Mouse (Mus musculus): ENCODE results near the gene Cd151. TPM values are rescaled to one million over a fixed set of nuclear protein-coding genes. Genes with fewer than 3 reads are reported as not detected.

Gene Cd151
- polyA plus RNA-seq, 1 experiment from 2014 or later = 39.1 TPM

- peak within 1 kb of the TSS; percentile 89 for H3K4me2 ChIP-seq (ENCODE audit: low read depth, low read length)
- H3K4me1 ChIP-seq (ENCODE audit: control insufficient read depth, insufficient read depth, low read length) = peaks cover 4% of the 10 kb centered on the region; the same call in 1 of the 2 replicates
- under 1% methylated on average over 45 of the region's 45 CpGs for WGBS
- H3K27me3 ChIP-seq (ENCODE audit: control insufficient read depth, insufficient read depth, low read length) = no peaks in the 10 kb centered on the region
- H3K9me3 ChIP-seq (replicated peaks; ENCODE audit: control insufficient read depth, low read length) = no peaks in the 10 kb centered on the region
- H3K27ac ChIP-seq (ENCODE audit: low read length) = peak within 1 kb of the TSS; percentile 76
- peak; percentile 89 for ATAC-seq (ENCODE audit: insufficient read depth, low FRiP score)
- peak within 1 kb of the TSS; percentile 70 for H3K4me3 ChIP-seq (replicated peaks; ENCODE audit: low read length)
- peaks cover 17% of the 10 kb centered on the region; the same call in 1 of the 2 replicates for H3K36me3 ChIP-seq (ENCODE audit: control insufficient read depth, insufficient read depth, low read length)
- peak within 1 kb of the TSS; percentile 81 for H3K9ac ChIP-seq (ENCODE audit: low read length)
Observed at GRCm38 (mm10) chr7:141454967-141455551, 12.1 kb upstream of the Cd151 start, which contains the start of gene Pnpla2. Gene Pnpla2, plus strand, starts transcription at chr7:141455198.

DNA sequence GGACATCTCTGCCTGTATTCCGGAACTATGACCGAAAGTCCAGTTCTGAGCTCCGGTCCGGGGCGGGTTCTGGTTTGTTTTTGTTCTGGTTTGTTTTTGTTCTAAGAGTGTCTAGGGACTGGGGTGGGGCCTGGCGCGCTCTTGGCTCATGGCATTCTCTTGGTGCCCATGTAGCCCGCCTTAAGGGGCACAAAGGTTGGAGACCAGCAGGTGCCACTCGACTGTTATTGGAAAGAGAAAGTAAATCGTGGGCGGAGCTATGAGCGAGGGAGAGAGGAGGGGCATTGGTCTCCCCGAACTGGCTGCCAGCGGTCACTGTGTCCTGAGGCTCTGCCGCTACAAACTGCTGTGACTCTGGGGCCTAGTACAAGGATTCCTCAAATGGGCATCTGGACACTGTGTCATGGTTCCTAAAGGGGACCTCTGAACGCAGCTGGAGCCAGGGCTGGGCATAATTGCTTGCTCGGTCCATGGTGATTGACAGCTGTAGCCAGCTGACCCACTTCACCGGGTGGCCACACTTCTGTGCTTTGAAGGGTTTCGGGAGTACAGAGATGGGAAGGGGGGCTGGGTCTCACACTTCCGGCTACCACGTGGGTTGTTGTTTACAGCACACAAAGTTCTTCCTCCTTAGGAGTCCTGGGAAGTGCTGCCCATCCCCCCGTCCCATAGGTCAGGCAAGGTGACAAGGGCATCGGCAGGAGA is 11.4 kb upstream of the Cd151 start:
- peak; percentile 25 for ATAC-seq (ENCODE audit: insufficient read depth, low FRiP score)
- Histone ChIP-seq H3K4me1 (ENCODE audit: control insufficient read depth, insufficient read depth, low read length) (peaks cover 11% of the 10 kb centered on the region), H3K9me3 (replicated peaks; ENCODE audit: control insufficient read depth, low read length) (no peaks in the 10 kb centered on the region), H3K27me3 (ENCODE audit: control insufficient read depth, insufficient read depth, low read length) (peaks cover 2% of the 10 kb centered on the region; the same call in 1 of the 2 replicates), H3K4me3 (replicated peaks; ENCODE audit: low read length) (peak overlapping the region; percentile 70), H3K36me3 (ENCODE audit: control insufficient read depth, insufficient read depth, low read length) (peaks cover 15% of the 10 kb centered on the region; the same call in 1 of the 2 replicates), H3K9ac (ENCODE audit: low read length) (peak overlapping the region; percentile 81), H3K4me2 (ENCODE audit: low read depth, low read length) (peak overlapping the region; percentile 89), H3K27ac (ENCODE audit: low read length) (peak overlapping the region; percentile 76)
- 2% methylated on average over 23 of the region's 23 CpGs for WGBS

GRCm38 (mm10) chr7:141456739-141457138 is 10.5 kb upstream of the Cd151 start:
- Histone ChIP-seq H3K4me2 (ENCODE audit: low read depth, low read length) (peak overlapping the region; percentile 89), H3K36me3 (ENCODE audit: control insufficient read depth, insufficient read depth, low read length) (peaks cover 6% of the 10 kb centered on the region; the same call in 1 of the 2 replicates), H3K9ac (ENCODE audit: low read length) (no peak overlapping the region), H3K27ac (ENCODE audit: low read length) (no peak overlapping the region), H3K4me3 (replicated peaks; ENCODE audit: low read length) (no peak overlapping the region), H3K4me1 (ENCODE audit: control insufficient read depth, insufficient read depth, low read length) (peaks cover 21% of the 10 kb centered on the region), H3K9me3 (replicated peaks; ENCODE audit: control insufficient read depth, low read length) (no peaks in the 10 kb centered on the region), H3K27me3 (ENCODE audit: control insufficient read depth, insufficient read depth, low read length) (peaks cover 7% of the 10 kb centered on the region)
- ATAC-seq (ENCODE audit: insufficient read depth, low FRiP score) = no peak
- 84% methylated on average over 6 of the region's 6 CpGs for WGBS

- H3K36me3 ChIP-seq (ENCODE audit: control insufficient read depth, insufficient read depth, low read length) = peaks cover 1% of the 10 kb centered on the region; the same call in 1 of the 2 replicates
- ATAC-seq (ENCODE audit: insufficient read depth, low FRiP score) = no peak
- peaks cover 9% of the 10 kb centered on the region for H3K27me3 ChIP-seq (ENCODE audit: control insufficient read depth, insufficient read depth, low read length)
- no peak overlapping the region for H3K4me2 ChIP-seq (ENCODE audit: low read depth, low read length)
- no peak overlapping the region for H3K4me3 ChIP-seq (replicated peaks; ENCODE audit: low read length)
- WGBS = 92% methylated on average over 14 of the region's 14 CpGs
- no peak overlapping the region for H3K27ac ChIP-seq (ENCODE audit: low read length)
- H3K9me3 ChIP-seq (replicated peaks; ENCODE audit: control insufficient read depth, low read length) = no peaks in the 10 kb centered on the region
- peaks cover 24% of the 10 kb centered on the region for H3K4me1 ChIP-seq (ENCODE audit: control insufficient read depth, insufficient read depth, low read length)
- H3K9ac ChIP-seq (ENCODE audit: low read length) = no peak overlapping the region
Observed at GRCm38 (mm10) chr7:141457236-141457635, 10.0 kb upstream of the Cd151 start.

DNA sequence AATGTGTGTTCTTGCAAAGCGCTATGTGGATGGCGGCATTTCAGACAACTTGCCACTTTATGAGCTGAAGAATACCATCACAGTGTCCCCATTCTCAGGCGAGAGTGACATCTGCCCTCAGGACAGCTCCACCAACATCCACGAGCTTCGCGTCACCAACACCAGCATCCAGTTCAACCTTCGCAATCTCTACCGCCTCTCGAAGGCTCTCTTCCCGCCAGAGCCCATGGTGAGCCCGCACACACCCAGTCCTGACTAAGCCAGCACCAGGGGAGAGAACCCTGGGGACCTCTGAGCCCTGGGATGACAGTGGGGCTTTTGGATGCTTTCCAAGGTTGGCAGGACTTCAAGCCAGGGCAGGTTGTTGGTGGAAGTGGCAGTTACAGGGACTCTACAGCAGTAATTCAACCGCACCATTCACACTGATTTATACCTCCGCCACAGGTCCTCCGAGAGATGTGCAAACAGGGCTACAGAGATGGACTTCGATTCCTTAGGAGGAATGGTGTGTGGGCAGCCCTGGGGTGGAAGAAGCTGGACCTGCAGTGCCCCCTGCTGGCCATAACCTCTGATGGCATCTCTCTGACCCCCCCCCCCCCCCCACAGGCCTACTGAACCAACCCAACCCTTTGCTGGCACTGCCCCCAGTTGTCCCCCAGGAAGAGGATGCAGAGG is 9.1 kb upstream of the Cd151 start:
- Histone ChIP-seq H3K4me2 (ENCODE audit: low read depth, low read length) (no peak overlapping the region), H3K9ac (ENCODE audit: low read length) (no peak overlapping the region), H3K36me3 (ENCODE audit: control insufficient read depth, insufficient read depth, low read length) (no peaks in the 10 kb centered on the region), H3K4me1 (ENCODE audit: control insufficient read depth, insufficient read depth, low read length) (peaks cover 24% of the 10 kb centered on the region), H3K27me3 (ENCODE audit: control insufficient read depth, insufficient read depth, low read length) (peaks cover 12% of the 10 kb centered on the region), H3K9me3 (replicated peaks; ENCODE audit: control insufficient read depth, low read length) (no peaks in the 10 kb centered on the region), H3K4me3 (replicated peaks; ENCODE audit: low read length) (no peak overlapping the region), H3K27ac (ENCODE audit: low read length) (no peak overlapping the region)
- no peak for ATAC-seq (ENCODE audit: insufficient read depth, low FRiP score)
- 74% methylated on average over 15 of the region's 15 CpGs for WGBS

GRCm38 (mm10) chr7:141458661-141459060 is 8.5 kb upstream of the Cd151 start:
- H3K27ac ChIP-seq (ENCODE audit: low read length) = no peak overlapping the region
- H3K36me3 ChIP-seq (ENCODE audit: control insufficient read depth, insufficient read depth, low read length) = no peaks in the 10 kb centered on the region
- no peak for ATAC-seq (ENCODE audit: insufficient read depth, low FRiP score)
- H3K9me3 ChIP-seq (replicated peaks; ENCODE audit: control insufficient read depth, low read length) = no peaks in the 10 kb centered on the region
- H3K4me2 ChIP-seq (ENCODE audit: low read depth, low read length) = no peak overlapping the region
- WGBS = 88% methylated on average over 11 of the region's 11 CpGs
- H3K4me3 ChIP-seq (replicated peaks; ENCODE audit: low read length) = no peak overlapping the region
- peaks cover 18% of the 10 kb centered on the region for H3K27me3 ChIP-seq (ENCODE audit: control insufficient read depth, insufficient read depth, low read length)
- peaks cover 24% of the 10 kb centered on the region for H3K4me1 ChIP-seq (ENCODE audit: control insufficient read depth, insufficient read depth, low read length)
- no peak overlapping the region for H3K9ac ChIP-seq (ENCODE audit: low read length)

DNA sequence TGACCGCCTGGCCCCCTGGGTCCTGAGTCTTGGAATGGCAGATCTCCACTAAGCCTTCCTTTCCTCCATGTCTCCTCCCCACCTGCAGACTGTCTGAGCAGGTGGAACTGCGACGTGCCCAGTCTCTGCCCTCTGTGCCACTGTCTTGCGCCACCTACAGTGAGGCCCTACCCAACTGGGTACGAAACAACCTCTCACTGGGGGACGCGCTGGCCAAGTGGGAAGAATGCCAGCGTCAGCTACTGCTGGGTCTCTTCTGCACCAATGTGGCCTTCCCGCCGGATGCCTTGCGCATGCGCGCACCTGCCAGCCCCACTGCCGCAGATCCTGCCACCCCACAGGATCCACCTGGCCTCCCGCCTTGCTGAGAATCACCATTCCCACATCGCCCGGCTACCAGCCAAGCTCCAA is 7.9 kb upstream of the Cd151 start:
- no peak overlapping the region for H3K4me3 ChIP-seq (replicated peaks; ENCODE audit: low read length)
- peaks cover 24% of the 10 kb centered on the region for H3K4me1 ChIP-seq (ENCODE audit: control insufficient read depth, insufficient read depth, low read length)
- no peak overlapping the region for H3K4me2 ChIP-seq (ENCODE audit: low read depth, low read length)
- H3K27ac ChIP-seq (ENCODE audit: low read length) = no peak overlapping the region
- H3K36me3 ChIP-seq (ENCODE audit: control insufficient read depth, insufficient read depth, low read length) = no peaks in the 10 kb centered on the region
- no peak for ATAC-seq (ENCODE audit: insufficient read depth, low FRiP score)
- H3K9ac ChIP-seq (ENCODE audit: low read length) = no peak overlapping the region
- WGBS = 90% methylated on average over 17 of the region's 17 CpGs
- H3K9me3 ChIP-seq (replicated peaks; ENCODE audit: control insufficient read depth, low read length) = no peaks in the 10 kb centered on the region
- peaks cover 21% of the 10 kb centered on the region for H3K27me3 ChIP-seq (ENCODE audit: control insufficient read depth, insufficient read depth, low read length)

DNA sequence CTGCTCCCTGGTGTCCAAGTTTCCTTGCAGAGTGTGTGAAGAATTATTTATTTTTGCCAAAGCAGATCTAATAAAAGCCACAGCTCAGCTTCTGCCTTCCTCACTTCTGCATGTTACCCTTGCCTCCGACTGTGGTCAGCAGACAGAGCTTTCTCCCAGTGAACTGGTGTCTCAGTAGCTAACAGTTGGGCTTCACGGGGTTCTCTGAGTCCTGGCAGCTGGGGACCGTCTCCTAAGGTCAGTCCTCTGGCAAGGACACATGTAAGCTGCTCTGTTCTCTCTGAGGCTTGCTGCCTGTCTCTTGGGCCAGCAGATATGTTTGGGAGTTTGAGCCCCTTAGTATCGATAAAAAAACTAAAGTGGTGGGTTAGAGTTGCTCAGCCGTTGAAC is 7.2 kb upstream of the Cd151 start:
- Histone ChIP-seq H3K4me2 (ENCODE audit: low read depth, low read length) (no peak overlapping the region), H3K9ac (ENCODE audit: low read length) (no peak overlapping the region), H3K27ac (ENCODE audit: low read length) (no peak overlapping the region; the same call in 1 of the 2 replicates), H3K36me3 (ENCODE audit: control insufficient read depth, insufficient read depth, low read length) (no peaks in the 10 kb centered on the region), H3K4me3 (replicated peaks; ENCODE audit: low read length) (no peak overlapping the region), H3K27me3 (ENCODE audit: control insufficient read depth, insufficient read depth, low read length) (peaks cover 23% of the 10 kb centered on the region), H3K4me1 (ENCODE audit: control insufficient read depth, insufficient read depth, low read length) (peaks cover 31% of the 10 kb centered on the region), H3K9me3 (replicated peaks; ENCODE audit: control insufficient read depth, low read length) (no peaks in the 10 kb centered on the region)
- no peak for ATAC-seq (ENCODE audit: insufficient read depth, low FRiP score)
- 37% methylated on average over 5 of the region's 5 CpGs for WGBS
